Mouse (Mus musculus): ENCODE data around the gene Ccdc78.
"Not testable (repeated sequence)": the region's sequence is repeated elsewhere in the genome, so short reads cannot be mapped to it uniquely, and the experiment has no call there.

Gene Ccdc78

DNA sequence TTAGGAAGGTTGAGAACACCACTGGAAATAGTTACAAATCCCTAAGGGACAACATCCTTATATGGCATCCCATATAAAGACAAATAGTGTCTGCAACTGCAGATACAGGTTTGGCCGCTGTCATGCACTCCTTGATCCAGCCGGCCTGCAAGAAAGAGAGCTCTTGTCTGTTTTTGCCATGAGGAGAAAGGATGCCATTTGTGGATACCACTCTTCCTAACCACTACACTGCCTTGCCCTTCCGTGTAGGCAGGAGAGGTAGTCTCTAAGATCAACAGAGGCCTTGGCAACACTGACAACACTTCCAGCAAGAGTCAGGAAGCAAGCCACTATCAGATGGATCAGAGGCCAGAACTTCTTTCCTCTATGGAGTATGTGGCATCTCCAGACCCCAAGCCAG, at the start of gene Ccdc78:
Gene Ccdc78, plus strand, starts transcription at position 301 of the 400 bp plus-strand sequence.
- no peak for DNase-seq (ENCODE audit: low spot score)

DNA sequence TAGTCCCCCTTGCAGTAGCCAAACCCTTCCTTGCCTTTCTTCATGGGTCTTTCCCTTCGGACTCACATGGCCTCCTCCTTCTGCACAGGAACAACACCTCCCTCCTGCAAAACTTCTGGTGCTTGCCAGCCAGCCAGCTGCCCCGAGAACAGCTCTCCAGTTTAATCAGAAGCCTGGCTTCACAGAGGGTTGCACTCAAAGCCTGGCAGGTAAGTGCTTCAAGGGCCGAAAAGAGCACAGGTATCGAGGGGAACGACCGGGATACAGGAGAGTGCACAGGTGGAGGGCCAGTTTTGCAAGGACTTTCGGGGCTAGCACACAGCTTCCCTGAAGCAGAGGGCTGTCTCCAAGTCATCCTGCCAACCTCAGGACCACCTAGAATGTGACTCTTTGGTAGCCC, 47.5 kb upstream of the Ccdc78 start:
- no peak for DNase-seq (ENCODE audit: low spot score)

DNA sequence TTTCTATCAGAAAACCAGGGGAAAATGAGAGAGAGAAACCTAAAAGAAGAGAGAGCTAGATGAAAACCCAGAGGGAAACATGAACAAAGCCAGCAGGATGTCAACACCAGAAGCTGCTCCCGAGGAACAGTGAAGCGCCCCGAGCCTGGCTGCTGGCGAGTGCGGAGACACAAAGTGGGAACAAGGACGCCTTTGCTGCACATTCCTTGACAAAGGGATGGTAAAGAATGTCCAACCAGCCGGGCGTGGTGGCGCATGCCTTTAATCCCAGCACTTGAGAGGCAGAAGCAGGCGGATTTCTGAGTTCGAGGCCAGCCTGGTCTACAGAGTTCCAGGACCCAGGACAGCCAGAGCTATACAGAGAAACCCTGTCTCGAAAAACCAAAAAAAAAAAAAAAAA, 44.9 kb upstream of the Ccdc78 start:
- not testable (repeated sequence) for DNase-seq (ENCODE audit: low spot score)

DNA sequence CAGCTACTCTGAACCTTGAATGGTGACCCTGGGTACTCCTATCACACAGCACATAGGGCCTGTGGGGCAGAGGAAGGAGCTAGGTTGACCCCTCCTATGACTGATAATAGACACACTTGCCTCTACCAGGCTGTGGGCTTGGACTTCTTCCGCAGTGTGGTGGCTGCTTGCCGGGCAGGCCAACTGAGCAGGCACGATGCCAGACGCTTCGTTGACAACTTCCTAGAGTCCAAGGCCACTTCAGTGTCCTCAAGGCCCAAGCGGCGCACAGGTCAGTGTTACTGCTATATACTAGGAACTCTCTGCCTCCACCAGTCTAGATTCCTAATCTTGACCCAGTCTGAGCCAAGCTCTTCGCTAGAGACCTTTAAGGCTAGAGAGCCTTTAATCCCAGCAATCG, 42.5 kb upstream of the Ccdc78 start:
- no peak for DNase-seq (ENCODE audit: low spot score)

DNA sequence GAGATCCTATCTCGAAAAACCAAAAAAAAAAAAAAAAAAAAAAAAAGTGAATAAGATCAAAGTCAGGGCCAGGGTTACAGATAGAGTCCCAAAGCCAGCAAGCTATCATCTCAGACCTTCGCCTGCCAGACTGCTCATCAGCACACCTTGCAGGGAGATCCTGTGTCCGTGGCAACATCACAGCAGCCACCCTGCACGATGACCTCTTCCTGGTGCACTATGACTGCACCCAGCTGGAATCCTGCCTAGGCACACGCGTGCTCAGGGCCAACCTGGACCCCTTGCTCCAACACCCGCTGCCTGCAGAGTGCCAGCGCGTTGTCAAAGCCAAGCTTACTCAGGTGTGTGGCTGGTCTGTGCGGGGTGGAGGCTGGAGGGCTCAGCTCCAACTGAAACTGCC, 42.1 kb upstream of the Ccdc78 start:
- DNase-seq (ENCODE audit: low spot score): no peak

DNA sequence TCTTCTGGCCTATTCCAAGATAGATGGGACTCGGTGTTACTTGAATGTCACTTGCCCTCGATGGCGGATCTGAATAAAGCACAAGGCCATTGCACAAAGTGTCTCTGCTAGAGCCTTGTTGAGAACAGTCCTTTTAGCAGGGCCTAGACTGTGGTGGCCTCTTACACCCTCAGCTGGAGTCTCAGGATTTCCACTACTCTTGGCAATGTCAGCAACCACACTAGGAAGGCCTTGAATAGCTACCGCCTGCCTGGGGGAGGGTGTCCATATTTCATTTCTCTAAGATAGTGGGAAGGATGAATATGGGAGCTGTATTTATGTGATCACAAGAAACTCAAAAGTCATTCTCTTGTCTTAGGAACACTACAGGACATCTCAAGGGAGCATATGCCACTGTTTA, 38.1 kb upstream of the Ccdc78 start:
- no peak for DNase-seq (ENCODE audit: low spot score)

DNA sequence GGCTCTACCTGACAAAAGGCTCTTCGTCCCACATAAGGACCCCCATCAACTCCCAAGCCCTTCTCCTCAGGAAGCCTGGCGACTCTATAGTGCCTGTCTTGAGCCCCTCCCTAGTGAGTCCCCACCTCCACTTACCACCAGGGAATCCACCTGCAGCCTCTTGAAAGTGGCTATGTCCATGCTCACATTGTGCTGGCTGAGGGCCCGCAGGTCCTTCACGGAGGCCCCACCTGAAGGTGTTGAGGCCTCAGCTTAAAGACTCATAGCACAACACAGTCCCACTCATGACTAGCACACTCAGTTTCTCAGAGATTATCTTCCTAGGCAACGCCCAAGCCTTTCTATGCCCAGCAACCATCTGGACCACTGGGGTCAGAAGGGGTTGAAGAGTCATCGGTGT, 37.1 kb upstream of the Ccdc78 start:
- DNase-seq (ENCODE audit: low spot score): no peak

DNA sequence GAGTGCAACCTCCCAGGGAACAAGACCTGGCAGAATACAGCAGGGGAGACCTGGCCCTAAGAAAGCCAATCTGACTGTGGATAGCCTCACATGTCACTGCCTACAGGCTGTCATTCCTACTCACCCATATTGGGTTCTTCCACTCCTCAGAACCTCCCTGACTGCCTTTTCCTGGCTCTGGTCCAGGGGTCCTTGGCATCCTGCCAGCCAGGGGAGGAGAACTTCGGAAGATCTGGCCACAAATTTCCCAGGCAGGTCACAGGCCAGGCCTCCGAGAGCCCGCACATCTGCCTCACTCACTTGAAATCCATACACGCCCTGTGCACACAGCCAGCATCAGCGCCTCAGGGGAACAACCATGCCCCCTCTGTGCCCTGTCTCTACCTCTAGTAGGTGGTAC, 34.9 kb upstream of the Ccdc78 start:
- peak; percentile 61 for DNase-seq (ENCODE audit: low spot score)

DNA sequence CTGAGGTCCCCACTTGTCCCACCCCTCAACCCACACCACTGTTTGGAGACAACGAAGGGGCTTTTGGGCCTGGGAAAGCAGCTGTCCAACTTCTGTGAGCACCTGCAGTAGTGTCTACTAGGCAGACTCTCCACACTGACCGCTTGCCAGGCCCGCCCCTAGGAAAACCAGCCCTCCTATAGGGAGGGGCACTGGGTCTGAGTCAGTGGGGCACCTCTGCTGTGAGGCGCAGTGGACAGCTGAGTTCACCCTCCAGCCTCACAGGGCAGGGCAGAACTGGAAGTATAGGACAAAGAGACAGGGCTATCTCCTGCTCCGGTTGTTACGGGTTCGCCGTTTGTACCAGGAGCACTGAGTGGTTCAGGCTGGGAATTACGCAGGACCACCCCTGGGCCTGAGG, 32.1 kb upstream of the Ccdc78 start, which contains the start of gene Msln:
Gene Msln, minus strand, starts transcription at position 138 of the 400 bp plus-strand sequence.
- DNase-seq (ENCODE audit: low spot score): no peak

DNA sequence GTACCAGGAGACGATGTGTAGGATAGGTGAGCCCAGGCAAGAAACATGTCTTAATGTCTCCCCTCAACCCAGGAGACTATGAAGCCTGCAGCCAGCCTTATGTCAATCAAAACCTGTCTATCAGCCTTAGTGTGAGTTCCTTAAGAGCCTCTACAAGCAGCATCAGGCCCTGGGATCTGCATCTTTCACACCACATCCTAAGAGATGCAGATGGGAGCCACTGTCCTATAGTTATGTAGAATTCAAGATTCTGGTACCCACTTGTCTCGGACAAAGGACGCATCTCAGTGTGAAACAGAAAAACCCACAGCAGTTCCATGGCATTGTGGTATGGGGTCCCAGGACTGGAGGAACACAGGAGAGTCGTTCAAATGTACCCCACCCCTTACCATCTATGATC, 31.3 kb upstream of the Ccdc78 start:
- DNase-seq (ENCODE audit: low spot score): no peak

DNA sequence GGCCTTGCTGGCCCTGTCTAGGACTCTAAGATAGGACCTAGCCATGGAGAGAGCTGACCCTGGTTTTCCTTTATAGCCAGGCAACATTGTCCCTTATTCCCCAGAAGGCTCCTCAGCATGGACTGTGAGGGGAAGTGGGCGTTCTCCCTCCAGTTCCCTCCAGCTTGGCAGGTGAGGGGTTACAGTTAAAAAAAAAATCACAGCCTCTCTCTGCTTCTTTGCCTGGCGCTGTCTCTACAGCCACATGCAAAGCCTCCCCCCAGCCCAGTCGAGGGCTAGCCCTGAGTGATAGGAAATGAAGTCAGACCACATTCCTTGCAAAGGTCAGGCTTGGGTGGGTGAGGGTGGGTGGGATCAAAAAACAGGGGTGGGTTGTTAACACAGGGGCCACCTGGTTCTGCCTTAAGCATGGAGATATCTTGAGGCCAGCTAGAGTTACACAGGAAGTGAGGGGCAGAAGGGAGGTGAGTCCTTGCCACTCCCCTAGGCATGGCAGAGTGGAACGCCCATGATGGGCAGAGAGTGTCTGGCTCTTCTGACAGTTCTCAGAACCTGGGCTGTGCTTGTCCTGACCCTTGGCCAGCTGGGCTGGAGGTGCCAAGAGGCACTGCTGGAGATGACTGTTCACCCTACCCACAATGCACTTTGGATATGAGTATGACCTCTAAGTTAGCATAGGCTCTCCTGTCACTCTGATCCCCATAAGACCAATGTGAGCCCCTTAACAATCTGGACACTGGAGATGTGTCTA, 30.6 kb upstream of the Ccdc78 start:
- no peak for DNase-seq (ENCODE audit: low spot score)

DNA sequence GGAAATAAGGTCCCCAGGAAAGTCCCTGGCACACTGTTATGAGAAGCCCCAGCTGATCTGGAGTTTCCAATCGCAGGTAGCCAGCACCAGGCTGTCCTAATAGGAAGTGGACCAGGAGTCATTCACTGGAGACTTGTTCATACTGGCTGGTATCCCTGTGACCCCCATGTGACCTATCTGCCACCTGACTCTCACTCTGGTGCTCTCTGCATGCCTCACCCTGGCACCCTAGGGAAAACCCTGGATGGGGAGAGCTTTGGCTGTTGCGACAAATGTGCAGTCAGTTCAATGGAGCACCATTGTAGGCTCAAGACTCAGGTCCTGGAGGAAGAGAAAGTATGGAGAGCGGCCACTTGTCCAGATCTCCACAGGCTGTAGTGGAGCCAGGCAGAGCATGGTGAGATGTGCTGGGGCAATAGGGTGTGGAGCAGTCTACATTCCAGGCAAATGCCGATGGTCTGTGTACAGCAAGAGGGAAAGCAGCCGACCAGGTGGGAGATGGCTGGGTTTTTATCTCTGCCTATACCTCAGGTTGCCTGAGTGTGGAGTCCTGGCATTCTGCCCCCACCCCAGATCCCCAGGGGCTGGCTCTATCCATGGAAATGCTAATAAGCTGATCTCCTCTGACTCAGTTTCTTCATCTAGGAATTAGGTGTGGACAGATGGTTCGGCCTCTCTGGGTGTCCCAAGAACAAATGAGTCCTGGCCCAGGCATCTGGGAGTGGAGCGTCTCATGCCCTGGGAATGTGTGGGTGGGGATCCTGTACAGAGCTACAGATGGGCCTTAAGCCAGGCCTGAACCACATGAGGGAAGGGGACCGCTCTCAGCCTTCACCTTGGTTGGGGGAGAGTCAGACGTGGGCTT, 29.8 kb upstream of the Ccdc78 start:
- no peak for DNase-seq (ENCODE audit: low spot score)

DNA sequence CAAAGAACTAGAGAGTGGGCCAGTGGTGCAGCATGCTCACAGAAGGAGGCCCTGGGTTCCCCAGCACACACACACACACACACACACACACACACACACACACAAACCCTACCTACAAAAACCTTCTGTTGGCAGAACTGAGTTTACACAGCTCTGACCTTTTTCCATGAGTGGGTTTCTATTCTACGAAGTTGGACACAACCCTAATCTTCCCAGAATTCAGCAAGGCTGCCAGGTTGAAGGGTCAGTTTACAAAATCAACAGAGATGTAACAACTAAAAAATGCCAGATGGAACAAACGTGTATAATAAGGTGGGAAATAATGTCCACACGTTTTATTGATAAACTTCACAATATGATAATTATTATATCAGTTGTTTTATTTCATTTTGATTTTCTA, 28.7 kb upstream of the Ccdc78 start:
- no peak for DNase-seq (ENCODE audit: low spot score)

DNA sequence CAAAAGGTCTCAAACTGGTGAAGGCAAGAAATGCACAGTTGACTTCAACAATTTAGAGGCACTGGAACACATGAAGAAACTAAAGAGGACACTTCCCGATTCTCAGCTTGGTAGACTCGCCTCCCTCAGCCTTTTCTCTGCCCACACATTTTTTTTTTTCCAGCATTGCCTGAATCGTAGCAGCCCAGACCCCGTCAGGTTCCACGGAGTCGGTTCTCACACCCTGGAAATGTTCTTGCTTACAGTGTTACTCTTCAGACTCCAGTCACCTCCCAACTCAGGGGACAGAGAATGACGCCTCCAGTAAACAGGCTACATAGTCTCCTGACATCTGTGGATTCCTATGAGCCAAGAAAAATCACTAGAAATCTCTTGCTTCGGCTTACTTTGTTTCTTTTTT, 26.2 kb upstream of the Ccdc78 start:
- no peak for DNase-seq (ENCODE audit: low spot score)

DNA sequence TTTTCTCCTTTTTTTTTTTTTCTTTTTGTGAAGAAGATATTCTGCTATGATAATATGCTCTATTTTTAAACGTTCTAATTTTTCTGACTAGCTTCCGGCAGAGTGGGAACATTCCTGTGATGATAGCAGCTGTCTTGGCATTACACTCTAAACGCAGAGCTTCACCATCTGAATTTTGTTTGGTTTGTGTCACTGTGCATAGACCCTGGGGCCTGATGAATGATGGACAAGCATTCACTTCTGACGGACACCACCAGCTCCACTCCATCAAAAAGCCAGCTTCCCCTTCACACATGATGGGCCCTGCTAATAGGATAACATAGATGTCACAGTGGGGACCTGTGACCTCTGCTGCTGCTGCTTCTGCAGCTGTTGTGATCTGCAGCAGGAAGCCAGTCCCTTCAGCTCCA, 24.8 kb upstream of the Ccdc78 start:
- DNase-seq (ENCODE audit: low spot score): no peak

DNA sequence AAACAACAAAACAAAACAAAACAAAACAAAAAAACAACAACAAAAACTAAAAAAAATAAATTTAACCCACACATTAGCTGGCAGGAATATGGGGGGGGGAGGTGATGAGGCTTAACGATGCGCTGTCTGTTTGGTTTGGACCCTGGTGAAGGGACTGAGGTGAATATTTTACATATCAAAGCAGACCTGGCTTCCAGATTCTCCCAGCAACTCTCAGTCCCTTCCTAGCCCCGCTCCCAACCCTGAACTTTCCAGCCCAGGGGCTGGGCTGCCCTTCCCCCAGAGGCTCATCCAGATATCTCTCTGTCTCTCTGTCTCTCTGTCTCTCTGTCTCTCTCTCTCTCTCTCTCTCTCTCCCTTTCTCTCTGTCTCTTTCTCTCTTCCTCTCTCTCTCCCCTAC, 23.8 kb upstream of the Ccdc78 start:
- DNase-seq (ENCODE audit: low spot score): no peak

DNA sequence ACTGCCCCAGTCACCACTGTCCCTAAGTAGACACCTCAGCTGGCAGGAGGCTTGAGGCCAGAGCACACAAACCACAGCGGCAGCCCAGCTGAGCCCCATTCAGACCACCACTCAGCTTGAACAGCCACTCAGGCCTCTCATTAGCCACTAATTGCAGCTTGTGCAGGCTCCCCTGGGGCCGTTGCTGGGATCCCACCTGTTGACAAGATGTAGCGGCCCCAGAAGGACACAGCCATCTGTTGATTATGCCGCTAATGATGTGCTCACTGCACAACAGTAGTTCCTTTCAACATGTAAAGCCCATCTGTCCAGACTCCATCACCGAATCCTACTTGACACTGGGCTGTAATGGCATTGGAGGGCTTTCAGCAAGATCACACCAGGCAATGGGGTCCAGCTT, 20.5 kb upstream of the Ccdc78 start:
- DNase-seq (ENCODE audit: low spot score): no peak

DNA sequence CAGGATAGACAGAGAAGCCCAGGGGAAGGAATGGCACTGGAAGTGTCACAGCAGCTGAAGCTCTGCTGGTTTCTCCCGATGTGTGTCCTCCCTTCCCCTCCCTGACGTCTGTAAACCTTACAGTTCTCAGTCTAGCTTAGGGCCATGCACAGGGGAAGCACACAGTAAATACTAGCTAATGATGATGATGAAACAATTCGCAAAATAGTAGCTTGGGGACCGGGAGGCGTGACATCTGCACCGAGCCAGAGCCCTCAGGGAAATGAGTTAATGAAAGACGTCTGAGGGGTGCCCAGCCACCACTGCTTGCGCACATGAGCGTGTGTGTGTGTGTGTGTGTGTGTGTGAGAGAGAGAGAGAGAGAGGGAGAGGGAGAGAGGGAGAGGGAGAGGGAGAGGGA, 17.0 kb upstream of the Ccdc78 start:
- DNase-seq (ENCODE audit: low spot score): no peak

DNA sequence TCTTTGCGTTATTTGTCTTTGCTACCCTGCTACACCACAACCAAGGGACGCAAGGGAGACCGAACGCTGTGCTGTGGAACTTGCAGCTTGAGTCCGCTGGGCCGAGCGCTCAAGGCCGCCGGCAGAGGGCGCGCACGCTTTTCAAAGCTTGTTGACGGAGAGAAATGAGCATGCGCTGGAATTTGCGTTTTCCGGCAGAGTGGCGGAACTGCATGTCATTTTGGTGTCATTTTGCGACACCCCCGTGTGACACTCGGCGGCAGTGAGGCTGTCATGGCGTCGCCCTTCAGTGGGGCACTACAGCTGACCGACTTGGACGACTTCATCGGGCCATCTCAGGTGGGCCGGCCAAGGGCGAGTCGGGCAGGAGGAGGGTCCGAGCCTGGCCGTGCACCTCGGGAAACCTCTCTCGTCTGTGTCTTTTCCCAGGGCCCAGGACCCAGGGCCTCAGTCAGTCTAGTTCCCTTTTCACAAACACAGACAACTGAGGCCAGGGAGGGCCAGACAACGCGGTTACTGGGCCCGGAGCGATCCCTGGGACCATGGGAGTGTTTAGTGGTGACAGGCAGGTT, 12.7 kb upstream of the Ccdc78 start, which contains the start of gene Narfl:
Gene Narfl, plus strand, starts transcription at position 228 of the 572 bp plus-strand sequence.
- DNase-seq (ENCODE audit: low spot score): peak; percentile 97

DNA sequence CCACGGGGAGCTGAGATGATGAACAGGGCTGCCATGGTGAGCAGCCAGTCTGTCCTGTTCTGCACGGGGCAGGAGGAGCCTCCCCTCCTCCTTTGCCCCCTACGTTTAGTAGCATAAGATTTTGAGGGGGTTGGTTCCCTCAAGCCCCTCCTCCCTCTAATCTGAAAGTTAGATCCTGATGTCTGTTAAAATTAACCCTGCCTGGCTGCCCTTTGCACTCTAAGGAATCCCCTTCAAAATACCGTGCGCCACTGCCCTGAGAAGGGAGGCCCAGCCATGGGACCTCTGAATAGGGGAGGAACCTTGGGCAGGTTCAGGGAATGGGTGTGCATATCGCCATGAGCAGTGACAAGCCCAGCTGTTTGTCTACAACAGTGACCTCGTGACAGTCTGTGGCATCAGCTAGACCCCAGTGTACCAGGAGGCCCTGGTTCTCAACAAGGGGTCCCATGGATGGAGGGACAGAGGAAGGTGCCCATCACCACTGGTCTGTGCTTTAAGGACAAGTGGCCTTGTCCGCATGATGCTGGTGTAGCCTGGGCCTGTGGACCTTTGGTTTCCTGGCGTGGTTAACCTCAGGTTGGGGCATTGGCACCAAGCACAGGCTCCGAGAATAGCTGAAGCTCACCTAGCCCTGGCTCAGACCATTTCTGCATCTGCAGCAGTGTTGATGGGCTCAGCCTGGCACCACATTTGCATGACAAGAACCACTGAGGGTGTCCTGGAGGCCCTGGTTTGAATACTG, 10.9 kb upstream of the Ccdc78 start:
- DNase-seq (ENCODE audit: low spot score): peak; percentile 1

DNA sequence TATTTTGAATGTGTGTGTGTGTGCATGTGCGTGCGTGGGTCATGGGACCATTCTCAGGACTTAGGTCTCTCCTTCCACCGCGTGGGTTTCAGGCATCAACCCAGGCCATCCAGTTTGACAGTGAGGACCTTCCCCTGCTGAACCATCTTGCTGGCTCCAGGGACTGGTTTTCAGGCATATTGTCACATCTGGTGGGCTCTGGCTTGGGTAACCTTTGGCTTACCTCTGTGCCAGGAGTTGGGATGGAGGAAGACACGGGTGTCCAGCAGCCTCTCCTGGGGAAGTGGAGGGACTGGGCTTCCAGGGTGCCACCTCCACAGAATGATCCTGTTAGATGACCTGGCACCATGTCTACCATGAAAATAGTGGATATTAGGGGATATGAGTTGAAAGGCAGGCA, 8.4 kb upstream of the Ccdc78 start:
- peak; percentile 1 for DNase-seq (ENCODE audit: low spot score)

DNA sequence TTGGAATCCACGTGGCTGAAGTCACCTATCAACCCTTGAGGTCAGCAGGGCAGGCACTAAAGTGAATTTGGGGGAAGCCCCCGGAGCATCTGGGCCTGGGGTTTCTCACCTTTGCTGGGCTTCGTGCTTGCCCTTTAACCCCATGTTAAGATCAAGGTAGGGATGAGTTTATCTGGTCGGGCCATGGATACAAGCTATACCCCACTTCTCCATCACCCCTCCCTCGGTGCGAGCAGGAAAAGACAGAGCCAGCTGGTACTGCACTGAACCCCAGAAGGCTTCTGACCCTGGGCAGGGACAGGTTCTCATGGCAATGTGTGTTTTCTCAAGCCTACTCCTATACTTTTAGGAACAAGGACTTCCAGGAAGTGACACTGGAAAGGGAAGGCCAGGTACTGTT, 5.0 kb upstream of the Ccdc78 start:
- no peak for DNase-seq (ENCODE audit: low spot score)

All from ovary, postnatal 36 days (tissue).